Mouse (Mus musculus) G1E (cell line): ENCODE measurements around the gene Csgalnact2.

Experiments
- CTCF ChIP-seq: IDR thresholded peaks from 2 replicates; pipeline ENCODE4 v1.5.1; 2012; ENCODE audit warnings: low read depth, low read length, inconsistent platforms, mixed read lengths
- POLR2AphosphoS5 ChIP-seq: IDR thresholded peaks from 2 replicates; pipeline ENCODE4 v1.6.1; 2012; ENCODE audit warnings: low read depth, low read length, inconsistent platforms; ENCODE audit not compliant: insufficient replicate concordance

- TF ChIP-seq CTCF (no peak), POLR2AphosphoS5 (no peak)
Measured at GRCm38 (mm10) chr6:118070321-118071012, 68.5 kb downstream of the Csgalnact2 start.
